Mouse (Mus musculus): Measurements from ENCODE around the gene Rpp25l. TPM values are rescaled to one million over a fixed set of nuclear protein-coding genes. Genes with fewer than 3 reads are reported as not detected.
"Not testable (repeated sequence)": the region's sequence is repeated elsewhere in the genome, so short reads cannot be mapped to it uniquely, and the experiment has no call there.

Rpp25l gene
- polyA plus RNA-seq, 1 experiment from 2014 or later = 62.2 TPM

GRCm38 (mm10) chr4:41684131-41684930 lies 29.0 kb downstream of the Rpp25l start:
- not testable (repeated sequence) for H3K36me3 ChIP-seq (ENCODE audit: control insufficient read depth, insufficient read depth, low read length); H3K4me3 ChIP-seq (replicated peaks; ENCODE audit: low read depth, low read length); H3K9ac ChIP-seq (replicated peaks; ENCODE audit: low read length); H3K9me3 ChIP-seq (ENCODE audit: control insufficient read depth, low read length); H3K27me3 ChIP-seq (ENCODE audit: control insufficient read depth, insufficient read depth, low read length); DNase-seq
- H3K27ac ChIP-seq (replicated peaks; ENCODE audit: low read depth, low read length) = peak overlapping the region; percentile 71
- H3K4me1 ChIP-seq (ENCODE audit: control insufficient read depth, insufficient read depth, low read length) = peaks cover 20% of the 10 kb centered on the region
- peak; percentile 63 for ATAC-seq (ENCODE audit: low FRiP score, low TSS enrichment)
- 1% methylated on average over 22 of the region's 27 CpGs for WGBS
- peak overlapping the region; percentile 41 for H3K4me2 ChIP-seq (ENCODE audit: low read length)

- peak overlapping the region; percentile 70; the same call in 1 of the 2 replicates for H3K27ac ChIP-seq (replicated peaks; ENCODE audit: low read depth, low read length)
- peak; percentile 44; the same call in 1 of the 2 replicates for ATAC-seq (ENCODE audit: low FRiP score, low TSS enrichment)
- H3K4me1 ChIP-seq (ENCODE audit: control insufficient read depth, insufficient read depth, low read length) = peaks cover 29% of the 10 kb centered on the region
- not testable (repeated sequence) for H3K4me3 ChIP-seq (replicated peaks; ENCODE audit: low read depth, low read length); H3K9ac ChIP-seq (replicated peaks; ENCODE audit: low read length); H3K27me3 ChIP-seq (ENCODE audit: control insufficient read depth, insufficient read depth, low read length); H3K36me3 ChIP-seq (ENCODE audit: control insufficient read depth, insufficient read depth, low read length); H3K9me3 ChIP-seq (ENCODE audit: control insufficient read depth, low read length); DNase-seq
- peak overlapping the region; percentile 36 for H3K4me2 ChIP-seq (ENCODE audit: low read length)
- 3% methylated on average over 5 of the region's 27 CpGs for WGBS
These were observed 30.0 kb downstream of the Rpp25l start for GRCm38 (mm10) chr4:41683303-41683702.

GRCm38 (mm10) chr4:41682789-41683188 lies 30.5 kb downstream of the Rpp25l start:
- DNase-seq (no peak), ATAC-seq (ENCODE audit: low FRiP score, low TSS enrichment) (no peak)
- H3K9me3 ChIP-seq (ENCODE audit: control insufficient read depth, low read length) = no peaks in the 10 kb centered on the region
- H3K4me1 ChIP-seq (ENCODE audit: control insufficient read depth, insufficient read depth, low read length) = peaks cover 32% of the 10 kb centered on the region
- H3K4me2 ChIP-seq (ENCODE audit: low read length) = peak overlapping the region; percentile 34
- peak overlapping the region; percentile 70 for H3K27ac ChIP-seq (replicated peaks; ENCODE audit: low read depth, low read length)
- WGBS = 20% methylated on average over 6 of the region's 6 CpGs
- H3K4me3 ChIP-seq (replicated peaks; ENCODE audit: low read depth, low read length) = no peak overlapping the region
- H3K9ac ChIP-seq (replicated peaks; ENCODE audit: low read length) = no peak overlapping the region; the same call in 1 of the 2 replicates
- H3K27me3 ChIP-seq (ENCODE audit: control insufficient read depth, insufficient read depth, low read length) = no peaks in the 10 kb centered on the region
- no peaks in the 10 kb centered on the region for H3K36me3 ChIP-seq (ENCODE audit: control insufficient read depth, insufficient read depth, low read length)

GRCm38 (mm10) chr4:41681947-41682346 lies 31.4 kb downstream of the Rpp25l start:
- no peak for DNase-seq
- no peak for ATAC-seq (ENCODE audit: low FRiP score, low TSS enrichment)
- H3K27me3 ChIP-seq (ENCODE audit: control insufficient read depth, insufficient read depth, low read length) = no peaks in the 10 kb centered on the region
- H3K4me2 ChIP-seq (ENCODE audit: low read length) = no peak overlapping the region
- no peak overlapping the region for H3K4me3 ChIP-seq (replicated peaks; ENCODE audit: low read depth, low read length)
- no peak overlapping the region for H3K9ac ChIP-seq (replicated peaks; ENCODE audit: low read length)
- H3K27ac ChIP-seq (replicated peaks; ENCODE audit: low read depth, low read length) = peak overlapping the region; percentile 70; the same call in 1 of the 2 replicates
- H3K9me3 ChIP-seq (ENCODE audit: control insufficient read depth, low read length) = no peaks in the 10 kb centered on the region
- 69% methylated on average over 10 of the region's 10 CpGs for WGBS
- no peaks in the 10 kb centered on the region for H3K36me3 ChIP-seq (ENCODE audit: control insufficient read depth, insufficient read depth, low read length)
- H3K4me1 ChIP-seq (ENCODE audit: control insufficient read depth, insufficient read depth, low read length) = peaks cover 41% of the 10 kb centered on the region

- Histone ChIP-seq H3K27me3 (ENCODE audit: control insufficient read depth, insufficient read depth, low read length) (no peaks in the 10 kb centered on the region), H3K9me3 (ENCODE audit: control insufficient read depth, low read length) (no peaks in the 10 kb centered on the region), H3K27ac (replicated peaks; ENCODE audit: low read depth, low read length) (no peak overlapping the region), H3K36me3 (ENCODE audit: control insufficient read depth, insufficient read depth, low read length) (no peaks in the 10 kb centered on the region), H3K9ac (replicated peaks; ENCODE audit: low read length) (0 out of 2 replicates have a peak overlapping the region, but pooled peaks have one; percentile 12), H3K4me3 (replicated peaks; ENCODE audit: low read depth, low read length) (no peak overlapping the region), H3K4me1 (ENCODE audit: control insufficient read depth, insufficient read depth, low read length) (peaks cover 48% of the 10 kb centered on the region), H3K4me2 (ENCODE audit: low read length) (no peak overlapping the region)
- DNase-seq (no peak), ATAC-seq (ENCODE audit: low FRiP score, low TSS enrichment) (no peak)
- 61% methylated on average over 4 of the region's 4 CpGs for WGBS
These were observed 32.2 kb downstream of the Rpp25l start for GRCm38 (mm10) chr4:41681176-41681575.

GRCm38 (mm10) chr4:41679291-41679690 lies 34.0 kb downstream of the Rpp25l start:
- no peaks in the 10 kb centered on the region for H3K27me3 ChIP-seq (ENCODE audit: control insufficient read depth, insufficient read depth, low read length)
- no peak for ATAC-seq (ENCODE audit: low FRiP score, low TSS enrichment)
- H3K9me3 ChIP-seq (ENCODE audit: control insufficient read depth, low read length) = no peaks in the 10 kb centered on the region
- peaks cover 54% of the 10 kb centered on the region for H3K4me1 ChIP-seq (ENCODE audit: control insufficient read depth, insufficient read depth, low read length)
- no peak overlapping the region for H3K4me3 ChIP-seq (replicated peaks; ENCODE audit: low read depth, low read length)
- no peak for DNase-seq
- WGBS = 13% methylated on average over 2 of the region's 2 CpGs
- H3K4me2 ChIP-seq (ENCODE audit: low read length) = no peak overlapping the region
- H3K36me3 ChIP-seq (ENCODE audit: control insufficient read depth, insufficient read depth, low read length) = no peaks in the 10 kb centered on the region
- H3K9ac ChIP-seq (replicated peaks; ENCODE audit: low read length) = no peak overlapping the region; the same call in 1 of the 2 replicates
- H3K27ac ChIP-seq (replicated peaks; ENCODE audit: low read depth, low read length) = 0 out of 2 replicates have a peak overlapping the region, but pooled peaks have one; percentile 21

GRCm38 (mm10) chr4:41678863-41679262 lies 34.5 kb downstream of the Rpp25l start:
- Histone ChIP-seq H3K27me3 (ENCODE audit: control insufficient read depth, insufficient read depth, low read length) (no peaks in the 10 kb centered on the region), H3K4me2 (ENCODE audit: low read length) (no peak overlapping the region), H3K4me1 (ENCODE audit: control insufficient read depth, insufficient read depth, low read length) (peaks cover 54% of the 10 kb centered on the region), H3K36me3 (ENCODE audit: control insufficient read depth, insufficient read depth, low read length) (no peaks in the 10 kb centered on the region), H3K27ac (replicated peaks; ENCODE audit: low read depth, low read length) (0 out of 2 replicates have a peak overlapping the region, but pooled peaks have one; percentile 21), H3K9ac (replicated peaks; ENCODE audit: low read length) (no peak overlapping the region), H3K4me3 (replicated peaks; ENCODE audit: low read depth, low read length) (no peak overlapping the region), H3K9me3 (ENCODE audit: control insufficient read depth, low read length) (no peaks in the 10 kb centered on the region)
- DNase-seq (no peak), ATAC-seq (ENCODE audit: low FRiP score, low TSS enrichment) (no peak)
- 65% methylated on average over 6 of the region's 6 CpGs for WGBS

GRCm38 (mm10) chr4:41677006-41677629 lies 36.2 kb downstream of the Rpp25l start:
- peak overlapping the region; percentile 55 for H3K27ac ChIP-seq (replicated peaks; ENCODE audit: low read depth, low read length)
- ATAC-seq (ENCODE audit: low FRiP score, low TSS enrichment) = peak; percentile 51; the same call in 1 of the 2 replicates
- H3K9me3 ChIP-seq (ENCODE audit: control insufficient read depth, low read length) = no peaks in the 10 kb centered on the region
- WGBS = 45% methylated on average over 13 of the region's 13 CpGs
- H3K4me3 ChIP-seq (replicated peaks; ENCODE audit: low read depth, low read length) = no peak overlapping the region
- no peaks in the 10 kb centered on the region for H3K36me3 ChIP-seq (ENCODE audit: control insufficient read depth, insufficient read depth, low read length)
- no peaks in the 10 kb centered on the region for H3K27me3 ChIP-seq (ENCODE audit: control insufficient read depth, insufficient read depth, low read length)
- H3K4me2 ChIP-seq (ENCODE audit: low read length) = no peak overlapping the region
- H3K9ac ChIP-seq (replicated peaks; ENCODE audit: low read length) = no peak overlapping the region
- DNase-seq = peak; percentile 77
- H3K4me1 ChIP-seq (ENCODE audit: control insufficient read depth, insufficient read depth, low read length) = peaks cover 60% of the 10 kb centered on the region
